9 mouse cellular contexts compared by ENCODE assay signal in genomic region chr13:14649301-14649700, GRCm38 (mm10). TPM values are rescaled to one million over a fixed set of nuclear protein-coding genes. Genes with fewer than 3 reads are reported as not detected.
A peak's percentile ranks its signal among the peaks of the same experiment; 100 is the strongest.
DNase-seq lines count a peak whose midpoint lies in the region; ATAC-seq and TF ChIP-seq lines count a peak whose summit lies in the region.
"Had no signal": no experiment of that assay in that cellular context is flagged by ENCODE, and none has a peak within 500 bp of the region (broad histone marks: within the 10 kb centered on the region; RNA-seq: fewer than 3 reads in every experiment).

No protein-coding gene starts in this region.

- H3K27me3 ChIP-seq in heart, adult 2 months (ENCODE audit: control insufficient read depth, insufficient read depth, low read length), result no peaks in the 10 kb centered on the region
- no peaks in the 10 kb centered on the region for H3K27me3 ChIP-seq in midbrain, embryonic 12.5 days
- H3K27me3 ChIP-seq in midbrain, embryonic 10.5 days (ENCODE audit: low read depth, poor library complexity, severe bottlenecking), result no peaks in the 10 kb centered on the region
- H3K27me3 ChIP-seq in forebrain, embryonic 14.5 days (replicated peaks; ENCODE audit: control insufficient read depth, insufficient read depth, low read length), result no peaks in the 10 kb centered on the region
- H3K27me3 ChIP-seq in neural tube, embryonic 12.5 days (replicated peaks), result no peaks in the 10 kb centered on the region
- H3K27me3 ChIP-seq in cerebellum, adult 2 months (ENCODE audit: control insufficient read depth, insufficient read depth, low read length), result no peaks in the 10 kb centered on the region
- H3K27me3 ChIP-seq: megakaryocyte, embryonic 14.5 days had no signal

- TF ChIP-seq EP300 in heart, adult 2 months (IDR thresholded peaks at IDR 0.05; ENCODE audit: insufficient read depth, low read depth, low read length), result no peak

- intact Hi-C loops in heart, adult 2 months (cut with DNase I), result loop anchor here (1.0 kb wide), 1 partner anchor 1114 kb away; no protein-coding TSS in a partner anchor
- intact Hi-C loops in heart, postnatal 25 days (cut with DNase I), result loop anchor here (1.0 kb wide), 1 partner anchor 1114 kb away; no protein-coding TSS in a partner anchor

- H3K4me1 ChIP-seq in heart, adult 2 months (ENCODE audit: control insufficient read depth, insufficient read depth, low read length), result no peaks in the 10 kb centered on the region
- no peaks in the 10 kb centered on the region for H3K4me1 ChIP-seq in midbrain, embryonic 12.5 days
- 0 out of 2 replicates have a peak, but pooled peaks cover 3% of the 10 kb centered on the region for H3K4me1 ChIP-seq in midbrain, embryonic 10.5 days
- H3K4me1 ChIP-seq in forebrain, embryonic 14.5 days (ENCODE audit: control insufficient read depth, insufficient read depth, low read length), result no peaks in the 10 kb centered on the region
- no peaks in the 10 kb centered on the region for H3K4me1 ChIP-seq in neural tube, embryonic 12.5 days
- H3K4me1 ChIP-seq in cerebellum, adult 2 months (ENCODE audit: control insufficient read depth, insufficient read depth, low read length), result no peaks in the 10 kb centered on the region
- H3K4me1 ChIP-seq: megakaryocyte, embryonic 14.5 days had no signal

- H3K36me3 ChIP-seq in heart, adult 2 months (ENCODE audit: control insufficient read depth, insufficient read depth, low read length), result no peaks in the 10 kb centered on the region
- H3K36me3 ChIP-seq in midbrain, embryonic 12.5 days, result no peaks in the 10 kb centered on the region
- H3K36me3 ChIP-seq in midbrain, embryonic 10.5 days, result no peaks in the 10 kb centered on the region
- no peaks in the 10 kb centered on the region for H3K36me3 ChIP-seq in forebrain, embryonic 14.5 days (ENCODE audit: control insufficient read depth, insufficient read depth, low read length)
- H3K36me3 ChIP-seq in neural tube, embryonic 12.5 days, result no peaks in the 10 kb centered on the region

- H3K9ac ChIP-seq in heart, adult 2 months (ENCODE audit: low read depth, low read length), result no peak overlapping the region
- no peak overlapping the region for H3K9ac ChIP-seq in midbrain, embryonic 12.5 days (replicated peaks)
- no peak overlapping the region for H3K9ac ChIP-seq in forebrain, embryonic 14.5 days (ENCODE audit: low read length)
- no peak overlapping the region for H3K9ac ChIP-seq in neural tube, embryonic 12.5 days

- TF ChIP-seq CTCF in heart, adult 2 months (IDR thresholded peaks at IDR 0.05), result peak; percentile 71
- no peak for TF ChIP-seq CTCF in cerebellum, adult 2 months (IDR thresholded peaks at IDR 0.05; ENCODE audit: borderline replicate concordance, insufficient read depth, low read depth, low read length)

- ATAC-seq in midbrain, embryonic 12.5 days (ENCODE audit: low FRiP score, low read depth), result peak; percentile 69; the same call in 1 of the 2 replicates
- ATAC-seq in forebrain, embryonic 14.5 days, result peak; percentile 75; the same call in 1 of the 2 replicates
- peak; percentile 68; the same call in 1 of the 2 replicates for ATAC-seq in neural tube, embryonic 12.5 days (ENCODE audit: low FRiP score, low read depth)

- 0% methylated on average over 1 of the region's 1 CpGs for WGBS in heart, adult 2 months
- 7% methylated on average over 1 of the region's 1 CpGs for WGBS in midbrain, embryonic 12.5 days
- 41% methylated on average over 1 of the region's 1 CpGs for WGBS in midbrain, embryonic 10.5 days
- WGBS in forebrain, embryonic 14.5 days, result 30% methylated on average over 1 of the region's 1 CpGs
- WGBS in neural tube, embryonic 12.5 days, result 31% methylated on average over 1 of the region's 1 CpGs
- WGBS in cerebellum, adult 2 months, result 5% methylated on average over 1 of the region's 1 CpGs

- no peak overlapping the region for H3K4me2 ChIP-seq in midbrain, embryonic 12.5 days (replicated peaks)
- no peak overlapping the region for H3K4me2 ChIP-seq in forebrain, embryonic 14.5 days (ENCODE audit: low read length)
- no peak overlapping the region for H3K4me2 ChIP-seq in neural tube, embryonic 12.5 days (replicated peaks)

- no peak for DNase-seq in heart, adult 2 months
- DNase-seq in heart, postnatal 25 days (ENCODE audit: low spot score), result no peak
- no peak for DNase-seq in midbrain, embryonic 10.5 days (ENCODE audit: low spot score)
- DNase-seq in forebrain, embryonic 14.5 days (ENCODE audit: low spot score), result peak; percentile 75
- DNase-seq in cerebellum, adult 11-12 months, result no peak
- DNase-seq in cerebellum, adult 2 months, result no peak

- TF ChIP-seq POLR2A in heart, adult 2 months (IDR thresholded peaks at IDR 0.05; ENCODE audit: insufficient read depth, low read depth, low read length), result no peak
- TF ChIP-seq POLR2A in cerebellum, adult 2 months (IDR thresholded peaks at IDR 0.05; ENCODE audit: borderline replicate concordance, insufficient read depth, low read length), result no peak

- H3K9me3 ChIP-seq in midbrain, embryonic 12.5 days, result peaks cover 3% of the 10 kb centered on the region; the same call in 1 of the 2 replicates
- H3K9me3 ChIP-seq in midbrain, embryonic 10.5 days (replicated peaks), result peaks cover 6% of the 10 kb centered on the region; the same call in 1 of the 2 replicates
- H3K9me3 ChIP-seq in forebrain, embryonic 14.5 days (replicated peaks; ENCODE audit: control insufficient read depth, low read length), result no peaks in the 10 kb centered on the region
- no peaks in the 10 kb centered on the region for H3K9me3 ChIP-seq in neural tube, embryonic 12.5 days
- H3K9me3 ChIP-seq: megakaryocyte, embryonic 14.5 days had no signal

- no peaks in the 10 kb centered on the region for H3K79me2 ChIP-seq in heart, adult 2 months (replicated peaks; ENCODE audit: control insufficient read depth, insufficient read depth, low read length)

- no peak overlapping the region for H3K4me3 ChIP-seq in heart, adult 2 months
- no peak overlapping the region for H3K4me3 ChIP-seq in midbrain, embryonic 12.5 days
- no peak overlapping the region for H3K4me3 ChIP-seq in midbrain, embryonic 10.5 days
- no peak overlapping the region for H3K4me3 ChIP-seq in forebrain, embryonic 14.5 days (ENCODE audit: low read depth, low read length)
- no peak overlapping the region for H3K4me3 ChIP-seq in neural tube, embryonic 12.5 days
- H3K4me3 ChIP-seq in cerebellum, adult 2 months (replicated peaks; ENCODE audit: insufficient read depth, low read depth, low read length), result no peak overlapping the region
- H3K4me3 ChIP-seq: megakaryocyte, embryonic 14.5 days had no signal

- H3K27ac ChIP-seq in heart, adult 2 months, result no peak overlapping the region
- no peak overlapping the region for H3K27ac ChIP-seq in midbrain, embryonic 12.5 days (replicated peaks)
- H3K27ac ChIP-seq in midbrain, embryonic 10.5 days (replicated peaks), result no peak overlapping the region
- H3K27ac ChIP-seq in forebrain, embryonic 14.5 days (ENCODE audit: low read depth, low read length), result no peak overlapping the region
- H3K27ac ChIP-seq in neural tube, embryonic 12.5 days, result no peak overlapping the region
- H3K27ac ChIP-seq in cerebellum, adult 2 months (ENCODE audit: insufficient read depth, low read length), result no peak overlapping the region

RNA-seq across cellular contexts. Expression of gene AW209491, which starts 19.3 kb away (rescaled TPM):
- 10 to 100 TPM; 11.5 to 12.3 TPM for total RNA-seq in heart, adult 2 months (2021)
- polyA plus RNA-seq in heart, adult 2 months (2012; rRNA removed), result 3.6 and 9.1 TPM in 2 replicates
- 10 to 100 TPM in 1 of 2 experiments, 1 to 10 TPM in 1; 9.4 to 11.0 TPM for total RNA-seq in heart, postnatal 25 days (2021)
- 32.5 and 34.8 TPM in 2 replicates for polyA plus RNA-seq in midbrain, embryonic 12.5 days (2016; fragmentation: Nextera tagmentation; extraction: Ambion mirVana)
- polyA plus RNA-seq in midbrain, embryonic 10.5 days (2016; fragmentation: Nextera tagmentation; extraction: Ambion mirVana), result 29.5 and 29.6 TPM in 2 replicates
- 37.3 and 42.6 TPM in 2 replicates for polyA plus RNA-seq in forebrain, embryonic 14.5 days (2014; fragmentation: Nextera tagmentation; extraction: Ambion mirVana)
- 30.9 and 31.4 TPM in 2 replicates for polyA plus RNA-seq in neural tube, embryonic 12.5 days (2016; fragmentation: Nextera tagmentation; extraction: Ambion mirVana)
- polyA plus RNA-seq in cerebellum, adult 2 months (2012; rRNA removed), result 19.1 and 20.3 TPM in 2 replicates

RNA-seq across cellular contexts. Expression of gene Psma2, which starts 36.3 kb away (rescaled TPM):
- total RNA-seq in heart, adult 2 months (2021), result 10 to 100 TPM; 54.4 to 58.8 TPM
- polyA plus RNA-seq in heart, adult 2 months (2012; rRNA removed), result 33.5 and 60.0 TPM in 2 replicates
- total RNA-seq in heart, postnatal 25 days (2021), result 10 to 100 TPM; 50.5 to 52.2 TPM
- 174 and 178 TPM in 2 replicates for polyA plus RNA-seq in midbrain, embryonic 12.5 days (2016; fragmentation: Nextera tagmentation; extraction: Ambion mirVana)
- 236 and 248 TPM in 2 replicates for polyA plus RNA-seq in midbrain, embryonic 10.5 days (2016; fragmentation: Nextera tagmentation; extraction: Ambion mirVana)
- 211 and 245 TPM in 2 replicates for polyA plus RNA-seq in forebrain, embryonic 14.5 days (2014; fragmentation: Nextera tagmentation; extraction: Ambion mirVana)
- polyA plus RNA-seq in neural tube, embryonic 12.5 days (2016; fragmentation: Nextera tagmentation; extraction: Ambion mirVana), result 179 and 181 TPM in 2 replicates
- polyA plus RNA-seq in cerebellum, adult 2 months (2012; rRNA removed), result 76.7 and 81.4 TPM in 2 replicates

RNA-seq across cellular contexts. Expression of gene Mrpl32, which starts 36.3 kb away (rescaled TPM):
- 10 to 100 TPM; 40.1 to 42.3 TPM for total RNA-seq in heart, adult 2 months (2021)
- polyA plus RNA-seq in heart, adult 2 months (2012; rRNA removed), result 10.4 and 17.9 TPM in 2 replicates
- total RNA-seq in heart, postnatal 25 days (2021), result 10 to 100 TPM; 43.6 to 44.1 TPM
- 107 and 114 TPM in 2 replicates for polyA plus RNA-seq in midbrain, embryonic 12.5 days (2016; fragmentation: Nextera tagmentation; extraction: Ambion mirVana)
- 98.8 and 109 TPM in 2 replicates for polyA plus RNA-seq in midbrain, embryonic 10.5 days (2016; fragmentation: Nextera tagmentation; extraction: Ambion mirVana)
- 118 and 136 TPM in 2 replicates for polyA plus RNA-seq in forebrain, embryonic 14.5 days (2014; fragmentation: Nextera tagmentation; extraction: Ambion mirVana)
- 115 and 117 TPM in 2 replicates for polyA plus RNA-seq in neural tube, embryonic 12.5 days (2016; fragmentation: Nextera tagmentation; extraction: Ambion mirVana)
- 25.4 and 26.9 TPM in 2 replicates for polyA plus RNA-seq in cerebellum, adult 2 months (2012; rRNA removed)
